Mouse (Mus musculus): Measurements from ENCODE around the gene Dpf1.

GRCm38 (mm10) chr7:29265636-29266035 is 38.1 kb upstream of the Dpf1 start:
- TF ChIP-seq CTCF (IDR thresholded peaks at IDR 0.05; ENCODE audit: extremely low read depth, insufficient read depth, insufficient read length, insufficient replicate concordance) (no peak), POLR2A (IDR thresholded peaks at IDR 0.05; ENCODE audit: low read depth, low read length) (no peak)

All from spleen, adult 2 months (tissue).